16 mouse cellular contexts compared by ENCODE assay signal in the genomic region with DNA sequence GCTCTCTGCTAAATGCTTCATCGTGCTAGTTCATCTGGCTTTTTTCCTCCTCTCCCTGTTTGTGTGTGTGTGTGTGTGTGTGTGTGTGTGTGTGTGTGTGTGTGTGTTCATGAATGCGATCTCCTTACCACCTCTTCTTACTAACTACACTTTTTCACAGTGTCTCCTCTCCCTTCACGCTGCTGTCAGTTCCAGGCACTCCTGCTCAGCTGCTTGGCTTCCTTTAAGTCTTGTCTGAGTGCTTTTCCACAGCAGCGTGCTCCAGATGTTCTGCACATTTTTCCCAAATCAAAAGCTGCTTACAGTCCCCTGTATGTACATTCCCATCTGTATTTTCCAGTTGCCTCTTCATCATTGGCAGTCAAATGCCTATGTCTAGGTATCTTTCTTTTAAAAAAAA.
"Had no signal": no experiment of that assay in that cellular context is flagged by ENCODE, and none has a peak within 500 bp of the region (broad histone marks: within the 10 kb centered on the region; RNA-seq: fewer than 3 reads in every experiment).

No protein-coding gene starts in this region.

- H3K36me3 ChIP-seq: lung, embryonic 15.5 days had no signal

- ATAC-seq: intestine, postnatal 0 days; liver, embryonic 12.5 days; midbrain, embryonic 16.5 days had no signal

- H3K4me3 ChIP-seq: limb, embryonic 12.5 days; liver, embryonic 12.5 days; lung, embryonic 15.5 days; midbrain, embryonic 12.5 days; neural tube, embryonic 13.5 days had no signal

- H3K27me3 ChIP-seq: limb, embryonic 12.5 days; liver, embryonic 12.5 days; lung, embryonic 15.5 days; midbrain, embryonic 12.5 days; neural tube, embryonic 13.5 days had no signal

- H3K27ac ChIP-seq: limb, embryonic 12.5 days; liver, embryonic 12.5 days; lung, embryonic 15.5 days; midbrain, embryonic 12.5 days; neural tube, embryonic 13.5 days had no signal

- H3K4me1 ChIP-seq: limb, embryonic 12.5 days; liver, embryonic 12.5 days; lung, embryonic 15.5 days had no signal

- H3K4me2 ChIP-seq: limb, embryonic 12.5 days; liver, embryonic 12.5 days; lung, embryonic 15.5 days; midbrain, embryonic 12.5 days; neural tube, embryonic 13.5 days had no signal

- H3K9me3 ChIP-seq: limb, embryonic 12.5 days; liver, embryonic 12.5 days; lung, embryonic 15.5 days; midbrain, embryonic 12.5 days; neural tube, embryonic 13.5 days had no signal

- H3K9ac ChIP-seq: limb, embryonic 12.5 days; liver, embryonic 12.5 days; lung, embryonic 15.5 days; midbrain, embryonic 12.5 days; neural tube, embryonic 13.5 days had no signal

- DNase-seq: kidney, postnatal 14 days; layer of hippocampus, adult 9-11 months; layer of hippocampus, postnatal 36 days; lung, postnatal 14 days; retina, postnatal 1 day; right cerebral cortex, postnatal 4 days; spleen, adult 18-20 months; thymus, adult 18-20 months; thymus, postnatal 14 days had no signal
